Mouse (Mus musculus): ENCODE data around the gene Cd109.
A peak's percentile ranks its signal among the peaks of the same experiment; 100 is the strongest.

The Cd109 gene

GRCm38 (mm10) chr9:78615401-78616021, at the start of gene Cd109:
Gene Cd109 (plus strand): TSS chr9:78615546.
- DNase-seq (ENCODE audit: low read depth, low spot score) = no peak

- no peak for DNase-seq (ENCODE audit: low read depth, low spot score)
Observed at GRCm38 (mm10) chr9:78569934-78570333, 45.4 kb upstream of the Cd109 start.

- DNase-seq (ENCODE audit: low read depth, low spot score) = no peak
Observed at GRCm38 (mm10) chr9:78576466-78576865, 38.9 kb upstream of the Cd109 start.

GRCm38 (mm10) chr9:78578824-78579223, 36.5 kb upstream of the Cd109 start:
- no peak for DNase-seq (ENCODE audit: low read depth, low spot score)

GRCm38 (mm10) chr9:78579644-78580396, 35.5 kb upstream of the Cd109 start:
- DNase-seq (ENCODE audit: low read depth, low spot score) = no peak

GRCm38 (mm10) chr9:78587218-78587883, 28.0 kb upstream of the Cd109 start:
- DNase-seq (ENCODE audit: low read depth, low spot score) = no peak

- DNase-seq (ENCODE audit: low read depth, low spot score) = peak; percentile 92
Observed at GRCm38 (mm10) chr9:78587914-78588313, 27.4 kb upstream of the Cd109 start, which contains the start of gene Slc17a5. Gene Slc17a5 (minus strand): TSS chr9:78588041.

GRCm38 (mm10) chr9:78588411-78589033, 26.8 kb upstream of the Cd109 start:
- no peak for DNase-seq (ENCODE audit: low read depth, low spot score)

- DNase-seq (ENCODE audit: low read depth, low spot score) = no peak
Observed at GRCm38 (mm10) chr9:78590471-78590870, 24.9 kb upstream of the Cd109 start.

- no peak for DNase-seq (ENCODE audit: low read depth, low spot score)
Observed at GRCm38 (mm10) chr9:78595257-78595656, 20.1 kb upstream of the Cd109 start.

- no peak for DNase-seq (ENCODE audit: low read depth, low spot score)
Observed at GRCm38 (mm10) chr9:78595769-78596555, 19.4 kb upstream of the Cd109 start.

- no peak for DNase-seq (ENCODE audit: low read depth, low spot score)
Observed at GRCm38 (mm10) chr9:78596834-78597233, 18.5 kb upstream of the Cd109 start.

- DNase-seq (ENCODE audit: low read depth, low spot score) = no peak
Observed at GRCm38 (mm10) chr9:78599927-78600326, 15.4 kb upstream of the Cd109 start.

GRCm38 (mm10) chr9:78601046-78601730, 14.2 kb upstream of the Cd109 start:
- DNase-seq (ENCODE audit: low read depth, low spot score) = no peak

- DNase-seq (ENCODE audit: low read depth, low spot score) = no peak
Observed at GRCm38 (mm10) chr9:78614201-78614600, 1.1 kb upstream of the Cd109 start.

- no peak for DNase-seq (ENCODE audit: low read depth, low spot score)
Observed at GRCm38 (mm10) chr9:78619285-78619684, 3.9 kb downstream of the Cd109 start.

GRCm38 (mm10) chr9:78623301-78623747, 8.0 kb downstream of the Cd109 start:
- DNase-seq (ENCODE audit: low read depth, low spot score) = no peak

GRCm38 (mm10) chr9:78629991-78630390, 14.6 kb downstream of the Cd109 start:
- DNase-seq (ENCODE audit: low read depth, low spot score) = no peak

GRCm38 (mm10) chr9:78631755-78632434, 16.5 kb downstream of the Cd109 start:
- no peak for DNase-seq (ENCODE audit: low read depth, low spot score)

GRCm38 (mm10) chr9:78633976-78634375, 18.6 kb downstream of the Cd109 start:
- no peak for DNase-seq (ENCODE audit: low read depth, low spot score)
